8 mouse cellular contexts compared by ENCODE assay signal in genomic region chr8:84236410-84236997, GRCm38 (mm10). TPM values are rescaled to one million over a fixed set of nuclear protein-coding genes. Genes with fewer than 3 reads are reported as not detected.
DNase-seq lines count a peak whose midpoint lies in the region; ATAC-seq and TF ChIP-seq lines count a peak whose summit lies in the region.

No protein-coding gene starts in this region.

- H3K36me3 ChIP-seq in lung, embryonic 14.5 days (ENCODE audit: insufficient read depth), result peaks cover 25% of the 10 kb centered on the region; the same call in 1 of the 2 replicates
- peaks cover 35% of the 10 kb centered on the region for H3K36me3 ChIP-seq in embryonic facial prominence, embryonic 14.5 days (ENCODE audit: control insufficient read depth, insufficient read depth, low read length)
- H3K36me3 ChIP-seq in intestine, embryonic 16.5 days (ENCODE audit: control insufficient read depth, insufficient read depth, low read length), result no peaks in the 10 kb centered on the region
- peaks cover 6% of the 10 kb centered on the region for H3K36me3 ChIP-seq in myocyte (ENCODE audit: control insufficient read depth, insufficient read depth)

- peak overlapping the region; percentile 32; the same call in 1 of the 2 replicates for H3K27ac ChIP-seq in lung, embryonic 14.5 days (ENCODE audit: low read depth)
- peak overlapping the region; percentile 70 for H3K27ac ChIP-seq in embryonic facial prominence, embryonic 14.5 days (replicated peaks; ENCODE audit: low read depth, low read length)
- H3K27ac ChIP-seq in intestine, embryonic 16.5 days (ENCODE audit: low read length), result peak overlapping the region; percentile 37

- H3K27me3 ChIP-seq in lung, embryonic 14.5 days (ENCODE audit: insufficient read depth, low read length), result no peaks in the 10 kb centered on the region
- H3K27me3 ChIP-seq in embryonic facial prominence, embryonic 14.5 days (replicated peaks; ENCODE audit: control insufficient read depth, insufficient read depth, low read length), result no peaks in the 10 kb centered on the region
- H3K27me3 ChIP-seq in intestine, embryonic 16.5 days (replicated peaks; ENCODE audit: control insufficient read depth, insufficient read depth, low read length), result no peaks in the 10 kb centered on the region
- no peaks in the 10 kb centered on the region for H3K27me3 ChIP-seq in myocyte (ENCODE audit: control insufficient read depth, insufficient read depth, insufficient read length)

- peak overlapping the region; percentile 17 for H3ac ChIP-seq in myocyte (ENCODE audit: control insufficient read depth, insufficient read length)

- no peaks in the 10 kb centered on the region for H3K9me3 ChIP-seq in lung, embryonic 14.5 days (ENCODE audit: low read depth, low read length)
- H3K9me3 ChIP-seq in embryonic facial prominence, embryonic 14.5 days (ENCODE audit: control insufficient read depth, low read length), result no peaks in the 10 kb centered on the region
- no peaks in the 10 kb centered on the region for H3K9me3 ChIP-seq in intestine, embryonic 16.5 days (ENCODE audit: control insufficient read depth, low read length)

- TF ChIP-seq CTCF in lung, embryonic 14.5 days (IDR thresholded peaks at IDR 0.05; ENCODE audit: low read depth), result no peak

- ATAC-seq in lung, embryonic 14.5 days (ENCODE audit: insufficient read depth), result peak; percentile 6
- peak; percentile 2 for ATAC-seq in embryonic facial prominence, embryonic 14.5 days (ENCODE audit: low read depth)
- ATAC-seq in intestine, embryonic 16.5 days, result peak; percentile 7
- ATAC-seq in inflammation-experienced regulatory T-cells, adult 6 months, result no peak

- peak overlapping the region; percentile 86 for H3K9ac ChIP-seq in lung, embryonic 14.5 days
- H3K9ac ChIP-seq in embryonic facial prominence, embryonic 14.5 days (ENCODE audit: low read depth, low read length), result peak overlapping the region; percentile 97
- peak overlapping the region; percentile 97 for H3K9ac ChIP-seq in intestine, embryonic 16.5 days (ENCODE audit: low read depth, low read length)

- H3K4me3 ChIP-seq in lung, embryonic 14.5 days (ENCODE audit: low read depth, low read length), result peak overlapping the region; percentile 71
- peak overlapping the region; percentile 93 for H3K4me3 ChIP-seq in embryonic facial prominence, embryonic 14.5 days (ENCODE audit: low read depth, low read length)
- H3K4me3 ChIP-seq in intestine, embryonic 16.5 days (ENCODE audit: low read length), result peak overlapping the region; percentile 93
- peak overlapping the region; percentile 79 for H3K4me3 ChIP-seq in myocyte

- DNase-seq in lung, embryonic 14.5 days, result peak; percentile 18
- DNase-seq in lung, adult 18-20 months, result no peak
- no peak for DNase-seq in embryonic facial prominence, embryonic 14.5 days (ENCODE audit: low spot score)
- no peak for DNase-seq in adrenal gland, adult (ENCODE audit: inconsistent age in 2 of 2, low spot score in 1 of 2)
- no peak for DNase-seq in layer of hippocampus, adult 9-10 months (ENCODE audit: low spot score)

- peaks cover 13% of the 10 kb centered on the region for H3K79me2 ChIP-seq in myocyte (ENCODE audit: control insufficient read depth, insufficient read depth)

- H3K4me2 ChIP-seq in lung, embryonic 14.5 days, result peak overlapping the region; percentile 94
- H3K4me2 ChIP-seq in embryonic facial prominence, embryonic 14.5 days (ENCODE audit: low read depth, low read length), result peak overlapping the region; percentile 62
- peak overlapping the region; percentile 92 for H3K4me2 ChIP-seq in intestine, embryonic 16.5 days (ENCODE audit: low read depth, low read length)
- peak overlapping the region; percentile 72 for H3K4me2 ChIP-seq in myocyte (ENCODE audit: low read depth)

- TF ChIP-seq POLR2A in myocyte (IDR thresholded peaks at IDR 0.05; ENCODE audit: insufficient read length, low read depth), result no peak

- WGBS in lung, embryonic 14.5 days, result 1% methylated on average over 28 of the region's 30 CpGs
- WGBS in embryonic facial prominence, embryonic 14.5 days, result 0% methylated on average over 4 of the region's 30 CpGs
- WGBS in intestine, embryonic 16.5 days, result under 1% methylated on average over 29 of the region's 30 CpGs

- peaks cover 11% of the 10 kb centered on the region; the same call in 1 of the 2 replicates for H3K4me1 ChIP-seq in lung, embryonic 14.5 days (ENCODE audit: insufficient read depth)
- H3K4me1 ChIP-seq in embryonic facial prominence, embryonic 14.5 days (ENCODE audit: control insufficient read depth, insufficient read depth, low read length), result peaks cover 10% of the 10 kb centered on the region
- peaks cover 13% of the 10 kb centered on the region for H3K4me1 ChIP-seq in intestine, embryonic 16.5 days (ENCODE audit: control insufficient read depth, insufficient read depth, low read length)

TF ChIP-seq in myocyte, 11 proteins besides CTCF, POLR2A, EP300 and RAD21:
- TF ChIP-seq E2F4 (IDR thresholded peaks at IDR 0.05; ENCODE audit: insufficient read depth) (no peak), TCF12 (IDR thresholded peaks at IDR 0.05; ENCODE audit: insufficient read depth, poor library complexity, severe bottlenecking) (no peak), MAX (IDR thresholded peaks at IDR 0.05; ENCODE audit: low read depth) (no peak), POLR2AphosphoS2 (IDR thresholded peaks at IDR 0.05; ENCODE audit: insufficient read length, low read depth) (no peak), MYOD1 (IDR thresholded peaks at IDR 0.05; ENCODE audit: control insufficient read depth in 1 of 3, insufficient read length in 2 of 3, low read depth in 2 of 3) (no peak), MYOG (IDR thresholded peaks at IDR 0.05; ENCODE audit: control insufficient read depth in 1 of 3, insufficient read depth in 1 of 3, insufficient read length in 2 of 3, low read depth in 2 of 3) (no peak), USF1 (IDR thresholded peaks at IDR 0.05; ENCODE audit: low read depth) (no peak), TCF3 (IDR thresholded peaks at IDR 0.05; ENCODE audit: insufficient read length, low read depth) (no peak), CEBPB (IDR thresholded peaks at IDR 0.05; ENCODE audit: insufficient read depth, poor library complexity, severe bottlenecking) (no peak), REST (IDR thresholded peaks at IDR 0.05; ENCODE audit: insufficient read depth, insufficient read length) (no peak), SRF (IDR thresholded peaks at IDR 0.05; ENCODE audit: control insufficient read depth, insufficient read length, low read depth) (no peak)

RNA-seq across cellular contexts. Expression of gene Zswim4, which starts 0.4 kb away (rescaled TPM):
- 13.9 and 14.4 TPM in 2 replicates for polyA plus RNA-seq in lung, embryonic 14.5 days (2014; fragmentation: Nextera tagmentation; extraction: Ambion mirVana)
- polyA plus RNA-seq in embryonic facial prominence, embryonic 14.5 days (2014; fragmentation: Nextera tagmentation; extraction: Ambion mirVana), result 11.0 and 12.4 TPM in 2 replicates
- 7.1 and 7.7 TPM in 2 replicates for polyA plus RNA-seq in intestine, embryonic 16.5 days (2015; fragmentation: Nextera tagmentation; extraction: Ambion mirVana)
- polyA plus RNA-seq in myocyte (2012; fragmentation: generic; extraction: Trizol), result 12.7 TPM
- 1 to 10 TPM; 2.9 to 4.8 (median 4.4) TPM for polyA plus RNA-seq in inflammation-experienced regulatory T-cells, adult 6 months (2017; shearing (Covaris generic))

RNA-seq across cellular contexts. Expression of gene D8Ertd738e, which starts 13.0 kb away (rescaled TPM):
- polyA plus RNA-seq in lung, embryonic 14.5 days (2014; fragmentation: Nextera tagmentation; extraction: Ambion mirVana), result 377 and 384 TPM in 2 replicates
- 371 and 387 TPM in 2 replicates for polyA plus RNA-seq in embryonic facial prominence, embryonic 14.5 days (2014; fragmentation: Nextera tagmentation; extraction: Ambion mirVana)
- 292 and 296 TPM in 2 replicates for polyA plus RNA-seq in intestine, embryonic 16.5 days (2015; fragmentation: Nextera tagmentation; extraction: Ambion mirVana)
- 232 TPM for polyA plus RNA-seq in myocyte (2012; fragmentation: generic; extraction: Trizol)
- 100 to 1,000 TPM; 351 to 392 (median 390) TPM for polyA plus RNA-seq in inflammation-experienced regulatory T-cells, adult 6 months (2017; shearing (Covaris generic))

RNA-seq across cellular contexts. Expression of gene Mri1, which starts 20.6 kb away (rescaled TPM):
- polyA plus RNA-seq in lung, embryonic 14.5 days (2014; fragmentation: Nextera tagmentation; extraction: Ambion mirVana), result 67.4 and 72.8 TPM in 2 replicates
- 50.3 and 56.7 TPM in 2 replicates for polyA plus RNA-seq in embryonic facial prominence, embryonic 14.5 days (2014; fragmentation: Nextera tagmentation; extraction: Ambion mirVana)
- 76.0 and 77.1 TPM in 2 replicates for polyA plus RNA-seq in intestine, embryonic 16.5 days (2015; fragmentation: Nextera tagmentation; extraction: Ambion mirVana)
- polyA plus RNA-seq in myocyte (2012; fragmentation: generic; extraction: Trizol), result 22.8 TPM
- polyA plus RNA-seq in inflammation-experienced regulatory T-cells, adult 6 months (2017; shearing (Covaris generic)), result 10 to 100 TPM in 2 of 3 experiments, 1 to 10 TPM in 1; 7.2 to 34.3 (median 25.2) TPM

RNA-seq across cellular contexts. Expression of gene Ccdc130, which starts 33.7 kb away (rescaled TPM):
- polyA plus RNA-seq in lung, embryonic 14.5 days (2014; fragmentation: Nextera tagmentation; extraction: Ambion mirVana), result 18.5 and 20.4 TPM in 2 replicates
- 18.4 and 19.6 TPM in 2 replicates for polyA plus RNA-seq in embryonic facial prominence, embryonic 14.5 days (2014; fragmentation: Nextera tagmentation; extraction: Ambion mirVana)
- 13.5 and 16.3 TPM in 2 replicates for polyA plus RNA-seq in intestine, embryonic 16.5 days (2015; fragmentation: Nextera tagmentation; extraction: Ambion mirVana)
- polyA plus RNA-seq in myocyte (2012; fragmentation: generic; extraction: Trizol), result 28.9 TPM
- polyA plus RNA-seq in inflammation-experienced regulatory T-cells, adult 6 months (2017; shearing (Covaris generic)), result 10 to 100 TPM; 40.4 to 53.7 (median 44.6) TPM

RNA-seq across cellular contexts. Expression of gene Nanos3, which starts 51.5 kb away (rescaled TPM):
- polyA plus RNA-seq in lung, embryonic 14.5 days (2014; fragmentation: Nextera tagmentation; extraction: Ambion mirVana), result 2.8 and 4.2 TPM in 2 replicates
- polyA plus RNA-seq in embryonic facial prominence, embryonic 14.5 days (2014; fragmentation: Nextera tagmentation; extraction: Ambion mirVana), result 3.0 and 4.5 TPM in 2 replicates
- polyA plus RNA-seq in intestine, embryonic 16.5 days (2015; fragmentation: Nextera tagmentation; extraction: Ambion mirVana), result 0.89 and 1.3 TPM in 2 replicates
- polyA plus RNA-seq in myocyte (2012; fragmentation: generic; extraction: Trizol), result 1.2 TPM
- polyA plus RNA-seq in inflammation-experienced regulatory T-cells, adult 6 months (2017; shearing (Covaris generic)), result not detected
